Mouse (Mus musculus): Measurements from ENCODE around the gene Cacna1c. TPM values are rescaled to one million over a fixed set of nuclear protein-coding genes. Genes with fewer than 3 reads are reported as not detected.

The Cacna1c gene
- polyA plus RNA-seq, 1 experiment = 0.11 TPM

DNA sequence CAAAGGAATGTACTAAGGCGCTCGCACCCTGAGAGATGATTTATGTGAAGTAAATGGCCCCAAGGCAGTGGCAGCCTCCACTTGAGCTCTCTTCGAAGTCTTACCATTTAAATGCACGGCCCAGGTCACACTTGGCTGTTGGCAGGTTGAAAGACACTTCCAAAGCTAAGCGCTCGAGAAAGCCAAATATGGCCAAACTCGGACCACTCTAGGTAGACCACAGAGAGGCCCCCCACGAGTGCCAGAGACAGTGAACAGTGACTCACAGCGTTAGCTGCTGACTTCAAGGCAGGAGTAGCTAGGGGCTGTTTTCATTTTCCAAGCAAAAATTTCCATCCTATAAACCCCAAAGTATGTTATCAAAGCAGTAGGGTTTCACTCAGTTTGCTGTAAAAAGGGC lies 111.7 kb downstream of the Cacna1c start:
- Histone ChIP-seq H3K4me1 (ENCODE audit: control insufficient read depth, insufficient read depth, low read length) (no peaks in the 10 kb centered on the region), H3K27ac (ENCODE audit: insufficient read depth, low read depth, low read length) (no peak overlapping the region), H3K4me3 (ENCODE audit: insufficient read depth, low read length) (no peak overlapping the region)
- no peak for TF ChIP-seq POLR2A (IDR thresholded peaks at IDR 0.05; ENCODE audit: borderline replicate concordance, low read depth, low read length)

DNA sequence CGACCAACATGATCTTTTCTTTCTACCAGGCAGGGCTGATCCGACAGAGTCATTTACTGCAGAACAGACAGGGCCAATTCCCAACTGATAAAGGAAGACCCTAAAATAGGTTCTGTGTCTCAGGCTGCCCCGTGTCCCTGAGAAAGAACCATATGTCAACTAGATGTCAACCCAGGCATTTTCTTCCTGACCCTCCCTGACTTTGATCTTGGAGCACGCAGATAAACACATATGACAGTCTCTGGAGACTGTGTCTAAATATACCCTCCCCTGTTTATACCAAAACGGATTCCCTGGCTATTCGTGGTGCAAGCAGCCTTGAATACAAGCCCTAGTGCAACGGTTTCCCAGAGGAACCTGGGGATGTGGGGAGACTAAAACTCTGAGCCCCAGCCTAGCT lies 112.7 kb downstream of the Cacna1c start:
- H3K4me1 ChIP-seq (ENCODE audit: control insufficient read depth, insufficient read depth, low read length) = no peaks in the 10 kb centered on the region
- TF ChIP-seq POLR2A (IDR thresholded peaks at IDR 0.05; ENCODE audit: borderline replicate concordance, low read depth, low read length) (no peak), CTCF (IDR thresholded peaks at IDR 0.05; ENCODE audit: low read depth, low read length) (no peak)
- no peak overlapping the region for H3K27ac ChIP-seq (ENCODE audit: insufficient read depth, low read depth, low read length)
- no peak overlapping the region for H3K4me3 ChIP-seq (ENCODE audit: insufficient read depth, low read length)

DNA sequence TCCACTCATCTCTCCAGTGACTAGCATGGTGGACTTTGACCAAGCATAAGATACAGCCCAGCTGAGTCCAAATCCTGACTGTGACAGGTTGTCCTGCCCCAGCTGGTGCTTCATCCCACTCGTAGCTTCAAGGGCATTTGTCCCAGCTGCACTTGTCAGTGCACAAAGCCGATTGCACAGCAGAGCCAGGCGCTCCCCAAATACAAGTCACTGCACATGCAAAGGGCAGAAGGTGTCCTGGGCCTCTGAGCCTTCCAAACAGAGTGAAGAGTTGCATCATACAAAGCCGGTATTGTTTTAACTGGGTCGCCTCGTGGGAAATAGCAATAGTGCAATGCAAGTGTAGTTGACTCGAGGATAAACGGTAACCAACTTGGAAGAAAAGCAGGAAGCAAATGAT lies 113.6 kb downstream of the Cacna1c start:
- no peaks in the 10 kb centered on the region for H3K4me1 ChIP-seq (ENCODE audit: control insufficient read depth, insufficient read depth, low read length)
- TF ChIP-seq CTCF (IDR thresholded peaks at IDR 0.05; ENCODE audit: low read depth, low read length) (no peak), POLR2A (IDR thresholded peaks at IDR 0.05; ENCODE audit: borderline replicate concordance, low read depth, low read length) (no peak)
- no peak overlapping the region for H3K27ac ChIP-seq (ENCODE audit: insufficient read depth, low read depth, low read length)
- H3K4me3 ChIP-seq (ENCODE audit: insufficient read depth, low read length) = no peak overlapping the region

DNA sequence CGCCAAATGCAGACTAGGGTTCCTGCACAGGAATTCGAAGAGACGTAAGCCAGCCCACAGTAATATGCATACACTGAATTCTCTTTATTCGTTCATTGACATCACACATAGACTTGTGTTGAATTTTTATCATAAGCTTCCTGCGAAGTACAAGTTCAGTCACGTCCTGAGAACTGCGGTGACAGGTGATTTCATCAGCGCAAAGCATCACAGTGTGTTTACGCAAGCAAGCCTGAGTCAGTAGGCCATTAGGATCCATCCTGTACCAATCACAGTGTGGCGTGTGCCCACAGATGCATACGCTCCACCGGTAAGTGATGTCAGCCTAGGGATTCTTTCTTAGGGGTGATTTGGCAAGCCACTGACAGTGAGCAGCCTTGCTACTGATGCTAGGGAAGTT lies 114.6 kb downstream of the Cacna1c start:
- TF ChIP-seq POLR2A (IDR thresholded peaks at IDR 0.05; ENCODE audit: borderline replicate concordance, low read depth, low read length) = no peak
- no peak for TF ChIP-seq CTCF (IDR thresholded peaks at IDR 0.05; ENCODE audit: low read depth, low read length)
- Histone ChIP-seq H3K27ac (ENCODE audit: insufficient read depth, low read depth, low read length) (no peak overlapping the region), H3K4me1 (ENCODE audit: control insufficient read depth, insufficient read depth, low read length) (no peaks in the 10 kb centered on the region), H3K4me3 (ENCODE audit: insufficient read depth, low read length) (no peak overlapping the region)

DNA sequence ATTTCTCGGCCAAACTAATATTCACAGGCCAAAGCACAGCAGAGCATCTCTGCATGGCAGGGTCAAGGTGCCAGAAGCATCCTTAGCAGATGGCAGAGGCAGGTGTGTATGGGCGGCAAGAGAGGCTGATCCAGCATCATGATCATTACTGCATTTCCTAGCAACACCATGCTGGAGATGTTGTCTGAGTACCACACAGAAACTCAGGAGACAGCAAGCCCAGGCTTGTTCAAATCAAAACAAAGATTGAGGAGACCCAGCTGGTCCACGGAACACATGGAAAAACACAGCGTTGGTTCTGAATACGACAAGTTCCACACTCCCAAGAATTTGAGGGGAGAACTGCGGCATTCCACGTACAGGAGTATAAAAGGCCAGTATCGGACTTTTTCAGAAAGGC lies 116.6 kb downstream of the Cacna1c start:
- Histone ChIP-seq H3K27ac (ENCODE audit: insufficient read depth, low read depth, low read length) (no peak overlapping the region), H3K4me1 (ENCODE audit: control insufficient read depth, insufficient read depth, low read length) (no peaks in the 10 kb centered on the region), H3K4me3 (ENCODE audit: insufficient read depth, low read length) (no peak overlapping the region)
- TF ChIP-seq POLR2A (IDR thresholded peaks at IDR 0.05; ENCODE audit: borderline replicate concordance, low read depth, low read length) = no peak
- TF ChIP-seq CTCF (IDR thresholded peaks at IDR 0.05; ENCODE audit: low read depth, low read length) = no peak

DNA sequence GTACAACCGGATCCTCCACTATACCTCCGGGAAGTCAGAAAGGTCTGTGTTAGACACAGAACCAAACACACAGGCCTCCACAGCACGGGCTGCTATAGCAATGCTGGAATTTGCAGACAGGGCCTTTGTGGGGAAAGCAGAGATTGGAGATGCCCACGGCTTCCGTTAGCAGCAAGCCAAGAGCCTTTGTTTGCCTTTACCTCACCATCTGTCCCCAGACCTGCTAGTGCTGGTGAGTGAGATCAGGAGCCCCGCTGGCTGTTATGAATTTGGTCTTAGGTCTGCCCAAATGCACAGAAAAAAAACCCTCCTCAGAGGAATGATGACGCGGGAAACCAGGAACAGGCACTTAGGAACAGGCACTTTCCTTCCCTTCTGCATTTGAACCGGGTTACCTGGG lies 117.3 kb downstream of the Cacna1c start:
- no peaks in the 10 kb centered on the region for H3K4me1 ChIP-seq (ENCODE audit: control insufficient read depth, insufficient read depth, low read length)
- H3K4me3 ChIP-seq (ENCODE audit: insufficient read depth, low read length) = no peak overlapping the region
- TF ChIP-seq POLR2A (IDR thresholded peaks at IDR 0.05; ENCODE audit: borderline replicate concordance, low read depth, low read length) (no peak), CTCF (IDR thresholded peaks at IDR 0.05; ENCODE audit: low read depth, low read length) (no peak)
- H3K27ac ChIP-seq (ENCODE audit: insufficient read depth, low read depth, low read length) = no peak overlapping the region

DNA sequence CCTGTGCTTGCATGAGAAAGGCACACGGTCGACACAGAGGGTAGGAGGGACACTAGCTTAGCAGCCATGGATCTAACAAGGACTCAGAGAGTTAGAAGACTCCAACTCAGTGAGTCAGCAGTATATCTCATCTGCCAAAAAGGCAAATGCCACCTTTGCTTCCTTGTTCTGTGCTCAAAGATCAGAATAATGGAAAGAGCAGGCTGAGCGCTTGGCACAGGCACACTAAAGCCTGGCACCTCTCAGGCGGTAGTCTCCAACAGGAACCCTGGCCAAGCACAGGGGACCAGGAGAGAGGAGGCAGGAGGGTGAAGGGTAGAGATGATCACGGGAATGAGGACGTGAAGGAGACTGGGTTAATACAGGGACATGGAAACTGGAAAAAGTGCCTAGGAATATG lies 119.0 kb downstream of the Cacna1c start:
- no peak overlapping the region for H3K4me3 ChIP-seq (ENCODE audit: insufficient read depth, low read length)
- TF ChIP-seq POLR2A (IDR thresholded peaks at IDR 0.05; ENCODE audit: borderline replicate concordance, low read depth, low read length) (no peak), CTCF (IDR thresholded peaks at IDR 0.05; ENCODE audit: low read depth, low read length) (no peak)

DNA sequence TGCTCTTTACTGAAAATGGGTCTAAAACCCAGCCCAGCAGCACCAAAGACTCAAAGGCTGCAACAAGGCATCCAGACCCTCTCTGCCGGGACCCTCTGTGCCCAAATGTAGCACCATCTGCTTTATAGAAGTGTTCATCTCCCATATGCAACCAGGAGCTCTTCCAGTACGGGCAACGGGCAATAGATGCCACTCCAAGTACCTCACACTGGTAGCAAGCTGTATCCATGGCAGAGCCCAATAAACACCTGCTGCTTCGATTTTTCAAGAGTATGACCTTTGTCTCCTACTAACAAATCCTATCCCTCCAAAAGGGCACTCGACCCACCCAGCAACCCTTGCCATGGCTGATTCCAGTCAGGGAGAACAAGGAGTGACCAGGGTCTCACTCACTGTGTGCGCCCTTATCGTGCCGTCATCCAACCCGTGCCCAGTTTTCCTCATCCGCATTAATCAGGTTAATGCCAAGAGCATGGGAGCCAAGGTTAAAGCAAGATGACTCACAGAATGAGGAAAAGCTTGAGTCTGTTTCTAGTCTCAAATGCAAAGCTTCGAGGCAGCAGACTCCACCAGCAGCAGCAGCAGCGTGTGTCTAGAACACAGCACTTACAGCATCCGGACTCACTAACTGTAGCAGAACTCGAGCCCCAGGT lies 122.7 kb downstream of the Cacna1c start:
- H3K4me3 ChIP-seq (ENCODE audit: insufficient read depth, low read length) = no peak overlapping the region
- no peak for TF ChIP-seq POLR2A (IDR thresholded peaks at IDR 0.05; ENCODE audit: borderline replicate concordance, low read depth, low read length)
- no peak for TF ChIP-seq CTCF (IDR thresholded peaks at IDR 0.05; ENCODE audit: low read depth, low read length)
- H3K4me1 ChIP-seq (ENCODE audit: control insufficient read depth, insufficient read depth, low read length) = no peaks in the 10 kb centered on the region
- no peak overlapping the region for H3K27ac ChIP-seq (ENCODE audit: insufficient read depth, low read depth, low read length)

More for the DNA sequence above, 119.0 kb downstream of the Cacna1c start:
- no peaks in the 10 kb centered on the region for H3K4me1 ChIP-seq (ENCODE audit: control insufficient read depth, insufficient read depth, low read length)
- H3K27ac ChIP-seq (ENCODE audit: insufficient read depth, low read depth, low read length) = no peak overlapping the region

DNA sequence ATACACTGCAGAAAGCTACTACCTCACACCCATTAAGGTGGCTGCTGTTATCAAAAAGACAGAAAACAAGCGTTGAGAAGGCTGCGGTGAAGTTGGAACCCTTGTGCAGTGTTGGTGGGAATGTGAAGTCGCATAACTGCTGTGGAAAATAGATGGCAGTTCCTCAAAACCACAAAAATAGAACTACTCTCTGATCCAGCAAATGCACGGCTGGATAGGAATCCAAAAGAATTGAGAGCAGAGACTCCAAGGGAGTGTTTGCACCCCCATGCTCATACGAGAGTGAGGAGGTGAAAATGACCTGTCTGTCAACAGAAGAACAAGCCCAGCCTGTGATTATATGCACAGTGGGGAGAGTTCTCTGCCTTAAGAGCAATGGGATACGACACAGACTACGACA lies 123.4 kb downstream of the Cacna1c start:
- no peak overlapping the region for H3K4me3 ChIP-seq (ENCODE audit: insufficient read depth, low read length)
- H3K4me1 ChIP-seq (ENCODE audit: control insufficient read depth, insufficient read depth, low read length) = no peaks in the 10 kb centered on the region
- no peak overlapping the region for H3K27ac ChIP-seq (ENCODE audit: insufficient read depth, low read depth, low read length)
- no peak for TF ChIP-seq CTCF (IDR thresholded peaks at IDR 0.05; ENCODE audit: low read depth, low read length)
- TF ChIP-seq POLR2A (IDR thresholded peaks at IDR 0.05; ENCODE audit: borderline replicate concordance, low read depth, low read length) = no peak

DNA sequence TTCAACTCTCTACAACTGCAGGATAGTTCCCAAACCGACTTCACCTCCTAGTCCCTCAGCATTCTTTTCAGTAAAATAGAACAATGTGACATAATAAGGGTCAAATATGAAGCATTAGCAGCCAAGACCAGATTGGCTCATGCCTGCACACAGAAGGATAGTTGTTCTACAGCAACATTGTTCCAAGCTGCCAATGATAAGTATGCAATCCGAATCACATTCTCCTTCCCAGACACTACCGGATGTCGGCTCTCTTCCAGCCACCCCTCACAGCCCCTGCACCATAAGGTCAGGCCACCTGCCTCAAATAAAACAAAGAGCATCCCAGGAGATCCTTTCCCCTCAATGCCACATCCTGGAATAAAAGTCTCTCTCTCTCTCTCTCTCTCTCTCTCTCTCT lies 125.4 kb downstream of the Cacna1c start:
- H3K4me3 ChIP-seq (ENCODE audit: insufficient read depth, low read length) = no peak overlapping the region
- TF ChIP-seq CTCF (IDR thresholded peaks at IDR 0.05; ENCODE audit: low read depth, low read length) = no peak
- no peak for TF ChIP-seq POLR2A (IDR thresholded peaks at IDR 0.05; ENCODE audit: borderline replicate concordance, low read depth, low read length)
- H3K4me1 ChIP-seq (ENCODE audit: control insufficient read depth, insufficient read depth, low read length) = no peaks in the 10 kb centered on the region
- no peak overlapping the region for H3K27ac ChIP-seq (ENCODE audit: insufficient read depth, low read depth, low read length)

DNA sequence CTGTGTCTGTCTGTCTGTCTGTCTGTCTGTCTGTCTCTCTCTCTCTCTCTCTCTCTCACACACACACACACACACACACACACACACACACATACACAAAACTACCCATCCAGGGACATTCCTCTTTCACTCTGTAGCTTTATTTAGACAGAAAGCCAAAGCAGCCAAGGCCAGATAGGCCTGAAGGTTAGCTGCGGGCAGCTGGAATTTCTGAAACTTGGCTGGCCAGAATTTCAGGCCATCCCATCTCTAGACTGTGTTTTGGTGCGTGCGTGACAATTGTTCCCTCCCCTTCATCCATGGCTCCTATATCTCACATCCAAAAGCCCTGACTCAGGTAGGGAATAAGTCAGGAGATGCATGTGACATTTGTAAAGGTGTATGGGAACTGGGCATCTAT lies 125.9 kb downstream of the Cacna1c start:
- TF ChIP-seq POLR2A (IDR thresholded peaks at IDR 0.05; ENCODE audit: borderline replicate concordance, low read depth, low read length) (no peak), CTCF (IDR thresholded peaks at IDR 0.05; ENCODE audit: low read depth, low read length) (no peak)
- Histone ChIP-seq H3K27ac (ENCODE audit: insufficient read depth, low read depth, low read length) (no peak overlapping the region), H3K4me1 (ENCODE audit: control insufficient read depth, insufficient read depth, low read length) (no peaks in the 10 kb centered on the region)

More for the DNA sequence above, 125.9 kb downstream of the Cacna1c start:
- no peak overlapping the region for H3K4me3 ChIP-seq (ENCODE audit: insufficient read depth, low read length)
